Mouse (Mus musculus): Measurements from ENCODE around the gene Tshz2.
A peak's percentile ranks its signal among the peaks of the same experiment; 100 is the strongest.

Gene Tshz2

GRCm38 (mm10) chr2:169940297-169941142 is 307.7 kb downstream of the Tshz2 start:
- DNase-seq (ENCODE audit: low spot score in 2 of 2) = no peak

DNA sequence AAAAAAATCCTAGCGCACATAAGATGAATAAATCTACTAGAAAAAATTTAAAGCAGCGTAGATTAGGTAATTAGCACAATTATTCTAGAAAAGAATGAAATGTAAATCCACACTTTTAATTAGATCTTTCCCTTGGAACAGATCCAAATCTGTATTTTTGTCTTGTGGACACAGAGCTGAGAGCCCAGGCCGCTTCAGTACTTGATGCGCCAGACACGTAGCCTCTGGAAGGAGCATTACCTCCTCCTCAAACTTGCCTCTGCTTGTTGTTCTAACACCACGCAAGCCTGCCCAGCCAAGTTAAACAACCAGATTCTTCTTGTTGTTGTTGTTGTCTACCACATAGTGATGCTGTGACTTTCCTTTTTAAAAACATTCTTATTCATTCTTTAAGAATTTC is 310.9 kb downstream of the Tshz2 start:
- DNase-seq (ENCODE audit: low spot score in 2 of 2) = no peak

- no peak for DNase-seq (ENCODE audit: low spot score in 2 of 2)
Observed at GRCm38 (mm10) chr2:169948139-169948538, 315.3 kb downstream of the Tshz2 start.

- no peak for DNase-seq (ENCODE audit: low spot score in 2 of 2)
Observed at GRCm38 (mm10) chr2:169951041-169951440, 318.2 kb downstream of the Tshz2 start.

DNA sequence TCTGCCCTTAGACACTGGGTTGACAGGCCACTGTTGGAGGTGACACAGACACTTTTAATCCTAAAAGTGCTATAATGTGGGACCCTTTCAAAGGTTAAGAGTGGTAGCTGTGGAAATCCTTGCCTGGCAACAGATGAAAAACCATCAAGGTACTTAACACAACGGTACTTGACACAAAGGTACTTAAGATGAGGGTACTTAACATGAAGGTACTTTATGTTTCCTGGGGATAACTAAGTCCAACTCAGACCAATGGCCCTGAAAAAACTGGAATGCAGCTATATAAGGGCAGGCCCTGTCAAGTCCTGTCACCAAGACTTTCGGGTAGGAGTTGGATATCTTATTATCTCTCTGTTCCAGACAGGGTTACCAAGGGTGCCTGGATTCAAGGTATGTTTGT is 320.2 kb downstream of the Tshz2 start:
- no peak for DNase-seq (ENCODE audit: low spot score in 2 of 2)

GRCm38 (mm10) chr2:169958736-169959573 is 326.1 kb downstream of the Tshz2 start:
- DNase-seq (ENCODE audit: low spot score in 2 of 2) = peak in 1 of 2 experiments; percentile 1

DNA sequence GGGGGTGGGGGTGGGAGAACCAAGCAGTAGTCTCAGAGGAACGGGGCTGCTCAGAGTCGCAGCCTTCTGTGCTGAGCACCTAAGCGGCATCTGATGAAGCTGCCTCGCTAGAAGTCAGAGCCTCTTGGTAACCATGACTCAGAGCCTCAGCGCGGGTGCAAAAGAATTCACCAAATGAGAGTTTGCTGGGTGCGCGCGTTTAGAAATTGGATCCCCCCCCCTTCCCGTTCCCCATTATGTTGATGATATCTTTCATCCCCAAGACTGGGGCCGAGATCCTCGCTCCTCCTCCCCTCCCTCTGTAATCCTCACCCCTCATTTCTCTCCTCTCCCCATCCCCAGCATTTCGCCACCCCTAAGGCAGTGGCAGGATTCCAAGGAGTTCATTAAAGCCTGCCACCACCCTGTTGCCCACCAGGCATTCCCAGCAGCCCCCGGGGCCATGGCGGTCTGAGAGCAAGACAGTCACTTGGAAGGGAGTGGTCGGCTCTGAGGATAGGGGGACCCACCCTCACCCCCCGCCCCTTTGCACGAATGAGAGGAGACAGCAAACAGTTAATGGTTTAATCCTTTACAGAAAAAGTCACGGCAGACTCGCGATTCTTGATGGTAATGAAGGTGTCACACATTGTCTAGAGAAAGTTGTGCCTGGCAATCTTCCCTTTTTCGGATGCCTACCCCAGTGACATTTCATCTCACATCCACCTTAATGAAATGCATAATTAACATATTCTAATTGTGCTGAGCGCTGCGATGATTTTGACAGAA is 328.8 kb downstream of the Tshz2 start:
- no peak for DNase-seq (ENCODE audit: low spot score in 2 of 2)

- no peak for DNase-seq (ENCODE audit: low spot score in 2 of 2)
Observed at GRCm38 (mm10) chr2:169962231-169962600, 329.4 kb downstream of the Tshz2 start.

GRCm38 (mm10) chr2:169962776-169963175 is 330.0 kb downstream of the Tshz2 start:
- DNase-seq (ENCODE audit: low spot score in 2 of 2) = no peak

DNA sequence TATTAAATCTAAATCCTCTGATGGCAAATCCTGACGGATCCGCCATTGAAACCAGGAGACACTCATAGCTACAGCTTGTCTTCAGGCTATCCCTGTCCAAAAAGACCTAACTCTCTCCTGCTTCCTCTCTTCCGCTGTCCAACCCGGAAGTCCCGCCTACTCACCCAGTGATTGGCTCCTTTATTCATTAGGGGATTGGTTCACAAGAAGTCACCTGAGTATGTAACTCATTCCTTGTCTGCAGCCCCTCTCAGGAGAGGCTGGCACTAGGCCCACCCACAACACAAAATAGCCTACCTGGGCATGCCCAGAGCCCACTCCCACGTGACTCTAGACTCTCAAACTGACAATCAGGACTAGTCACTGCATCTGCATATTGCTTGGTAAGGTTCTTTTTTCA is 337.7 kb downstream of the Tshz2 start:
- DNase-seq (ENCODE audit: low spot score in 2 of 2) = no peak

- no peak for DNase-seq (ENCODE audit: low spot score in 2 of 2)
Observed at GRCm38 (mm10) chr2:169982925-169983324, 350.1 kb downstream of the Tshz2 start.

DNA sequence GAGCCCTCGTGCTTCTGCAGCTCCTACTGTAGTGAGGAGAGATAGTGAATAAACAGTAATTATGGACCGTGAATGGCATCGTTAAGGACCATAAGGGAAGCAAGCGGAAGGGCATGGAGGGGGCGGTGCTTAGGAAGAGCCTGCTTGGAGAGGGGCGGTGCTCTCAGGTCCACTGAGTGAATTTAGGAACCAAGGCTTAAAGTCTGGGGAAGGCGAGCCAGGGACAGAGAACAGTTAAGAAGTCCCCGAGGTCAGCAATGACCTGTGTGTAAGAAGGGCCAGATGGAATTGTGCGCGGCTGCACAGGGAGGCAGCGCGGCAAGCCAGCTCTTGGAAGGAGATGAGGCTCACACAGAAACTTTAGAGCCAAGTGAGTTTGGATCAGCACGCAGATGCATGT is 354.4 kb downstream of the Tshz2 start:
- DNase-seq (ENCODE audit: low spot score in 2 of 2) = no peak

DNA sequence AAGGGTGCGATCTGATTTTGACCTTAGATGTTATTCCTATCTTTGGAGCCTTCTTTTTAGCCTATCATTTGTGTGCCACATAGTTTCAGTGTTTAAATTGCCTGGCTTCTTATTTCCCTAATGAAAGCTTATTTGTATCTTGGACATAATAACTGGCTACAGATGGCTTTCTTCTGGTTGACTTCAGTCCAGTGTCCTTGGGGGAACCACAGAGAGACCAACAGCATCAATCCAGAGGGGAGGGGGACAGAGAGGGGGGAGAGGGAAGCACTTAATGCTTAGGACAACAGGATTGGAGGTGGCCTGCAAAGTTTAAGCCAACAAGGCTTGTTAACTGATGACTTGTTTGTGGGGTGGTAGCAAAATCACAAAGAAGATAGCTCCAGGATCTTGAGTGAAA is 356.4 kb downstream of the Tshz2 start:
- no peak for DNase-seq (ENCODE audit: low spot score in 2 of 2)

DNA sequence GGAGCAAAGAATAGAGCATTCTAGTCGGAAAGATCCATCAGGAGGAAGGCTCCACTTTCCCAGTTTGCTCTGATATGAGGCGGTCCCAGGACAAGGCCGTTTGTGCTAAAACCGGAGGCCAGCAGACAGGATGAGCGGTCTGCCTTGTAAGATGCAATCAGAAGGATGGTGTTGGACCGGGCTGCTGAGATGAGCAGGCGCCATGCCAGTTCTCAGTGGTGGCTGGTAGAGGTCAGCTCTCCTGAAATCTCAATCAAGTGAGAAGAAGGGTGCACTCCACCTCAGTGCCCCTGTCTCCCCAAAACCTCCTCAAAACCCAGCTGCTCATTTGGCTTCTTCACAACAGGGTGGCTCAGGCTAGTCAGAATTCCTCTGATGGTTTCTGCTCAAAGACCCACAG is 358.2 kb downstream of the Tshz2 start:
- no peak for DNase-seq (ENCODE audit: low spot score in 2 of 2)

DNA sequence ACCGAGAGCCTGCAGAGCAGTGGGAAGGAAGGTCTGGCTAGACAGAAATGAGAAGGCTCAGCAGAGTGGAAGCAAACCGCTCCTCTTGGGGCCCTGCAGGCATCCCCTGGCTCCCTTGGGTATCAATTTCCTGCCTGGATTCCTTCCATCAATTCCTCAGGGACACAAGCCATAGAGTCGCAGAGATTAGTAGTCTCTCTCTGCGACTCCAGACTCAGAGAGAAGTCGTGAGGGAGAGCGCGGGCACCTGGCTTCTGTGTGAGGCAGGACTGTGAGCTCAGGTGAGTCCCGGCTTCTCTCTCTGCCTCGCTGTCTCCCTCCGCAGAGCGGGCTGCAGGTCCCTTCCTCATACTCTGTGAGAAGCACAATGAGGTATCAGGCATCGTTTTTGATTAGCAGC is 363.2 kb downstream of the Tshz2 start:
- no peak for DNase-seq (ENCODE audit: low spot score in 2 of 2)

DNA sequence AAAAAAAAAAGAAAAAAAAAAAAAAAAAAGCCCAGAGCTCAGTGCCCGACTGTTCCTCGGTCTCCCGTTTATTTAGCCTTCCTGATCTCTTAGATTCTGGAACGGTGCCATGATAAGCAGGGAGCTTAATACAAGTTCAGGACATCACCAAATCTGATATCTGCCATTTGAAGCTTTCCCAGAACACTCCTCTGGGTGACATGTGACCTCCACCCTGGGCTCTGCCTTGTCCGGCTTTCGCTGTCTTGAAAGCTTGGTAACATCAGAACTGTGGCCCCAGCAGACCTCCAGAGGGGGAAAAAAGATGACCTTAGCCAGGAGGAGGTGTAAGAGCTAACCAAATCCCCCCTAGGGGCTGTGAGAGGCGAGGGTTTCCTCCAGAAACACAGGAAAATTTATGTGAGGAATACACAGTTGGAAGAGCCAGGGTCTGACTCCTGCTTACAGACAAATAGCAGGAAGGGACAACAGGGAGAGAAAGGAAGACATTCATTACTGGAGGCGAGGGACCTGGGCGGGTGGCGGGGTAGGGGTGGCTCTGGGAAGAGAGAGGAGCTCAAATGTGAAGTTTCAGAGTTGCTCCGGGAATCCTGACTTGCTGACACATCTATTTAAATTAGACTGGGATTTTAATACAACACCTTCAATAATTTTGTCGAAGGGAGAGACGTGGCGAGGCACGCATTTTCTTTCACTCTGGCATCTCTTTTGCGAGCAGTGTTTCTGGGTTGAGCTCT is 363.9 kb downstream of the Tshz2 start:
- DNase-seq (ENCODE audit: low spot score in 2 of 2) = no peak

- no peak for DNase-seq (ENCODE audit: low spot score in 2 of 2)
Observed at GRCm38 (mm10) chr2:169997276-169998049, 364.6 kb downstream of the Tshz2 start.

GRCm38 (mm10) chr2:169998878-169999337 is 366.1 kb downstream of the Tshz2 start:
- DNase-seq (ENCODE audit: low spot score in 2 of 2) = no peak

DNA sequence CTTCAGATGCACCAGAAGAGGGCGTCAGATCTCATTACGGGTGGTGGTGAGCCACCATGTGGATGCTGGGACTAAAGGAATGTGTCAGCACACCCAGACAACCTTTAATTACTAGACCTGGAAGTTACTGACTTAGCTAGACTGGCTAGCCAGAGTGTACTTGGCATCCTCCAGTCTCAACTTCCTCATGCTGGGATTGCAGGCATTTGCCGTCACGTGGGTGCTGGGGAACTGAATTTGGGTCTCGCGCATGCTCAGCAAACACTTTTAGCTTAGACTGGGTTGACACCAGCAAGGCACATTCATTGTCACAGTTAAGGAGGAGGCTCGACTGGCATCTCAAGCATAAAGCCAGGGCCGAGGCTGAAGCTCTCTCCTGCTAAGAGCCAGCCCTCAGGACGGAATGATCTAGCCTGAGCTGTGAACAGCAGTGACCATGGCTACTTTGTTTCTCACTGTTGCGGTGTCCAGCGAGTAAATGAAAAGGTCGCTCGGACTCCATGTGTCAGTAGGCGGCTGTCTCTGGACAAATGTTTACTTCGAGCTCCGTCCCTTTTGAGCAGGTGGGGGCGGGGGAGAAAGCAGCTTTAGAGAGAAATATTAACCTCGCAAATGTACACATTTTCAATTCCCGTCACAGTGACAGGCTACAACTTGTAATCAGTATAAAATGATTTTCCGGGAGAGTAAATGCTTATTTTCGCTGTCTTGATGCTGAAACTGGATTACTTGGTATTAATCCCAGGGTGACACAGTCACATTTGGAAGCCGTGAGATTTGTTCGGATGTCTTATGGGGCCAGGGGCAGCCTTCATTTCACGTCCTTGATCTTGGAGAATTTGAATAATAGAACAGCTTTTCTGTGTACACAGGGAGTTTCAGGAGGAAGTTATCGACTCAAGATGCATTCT is 370.0 kb downstream of the Tshz2 start:
- no peak for DNase-seq (ENCODE audit: low spot score in 2 of 2)

DNA sequence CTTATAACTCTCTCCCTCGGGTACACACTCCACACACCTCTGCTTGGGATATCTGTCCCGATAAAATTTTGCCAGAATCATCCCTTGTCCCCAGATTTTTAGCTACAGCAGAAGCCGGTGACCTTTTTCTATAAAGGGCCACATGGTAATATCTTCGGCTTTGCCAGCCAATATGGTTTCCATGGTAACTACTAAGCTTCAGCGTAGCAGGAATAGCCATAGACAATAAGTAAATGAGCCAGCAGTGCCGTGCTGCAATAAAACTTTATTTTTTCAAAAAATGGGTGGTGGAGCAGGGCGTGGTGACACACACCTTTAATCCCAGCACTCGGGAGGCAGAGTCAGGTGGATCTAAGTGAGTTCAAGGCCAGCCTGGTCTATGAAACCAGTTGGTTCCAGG is 370.9 kb downstream of the Tshz2 start:
- DNase-seq (ENCODE audit: low spot score in 2 of 2) = no peak
